Mouse (Mus musculus) midbrain, postnatal 0 days (tissue): ENCODE measurements around the gene Ddx59. TPM values are rescaled to one million over a fixed set of nuclear protein-coding genes. Genes with fewer than 3 reads are reported as not detected.

Experiments
- ATAC-seq: fragments of 200-750 bp; cut with Nextera tagmentation; 2 replicates; pipeline ENCODE4 v1.8.0; 2017; ENCODE audit warnings: moderate number of reproducible peaks, mild to moderate bottlenecking, moderate TSS enrichment, moderate library complexity; ENCODE audit not compliant: low FRiP score
- DNase-seq: peaks from one replicate; pipeline ENCODE4 v3.0.0-alpha.2; 2015; ENCODE audit warnings: low spot score
- H3K27ac ChIP-seq: fragments of 300-500 bp; sonication (generic); 2 replicates; pipeline ENCODE4 v1.5.1; 2014; ENCODE audit warnings: low read depth, mild to moderate bottlenecking, low read length, mixed read lengths
- H3K27me3 ChIP-seq: fragments of 300-500 bp; sonication (generic); 2 replicates; pipeline ENCODE4 v1.6.1; 2014; ENCODE audit warnings: low read length, control low read depth, mixed read lengths; ENCODE audit not compliant: insufficient read depth
- H3K36me3 ChIP-seq: fragments of 300-500 bp; sonication (generic); 2 replicates; pipeline ENCODE4 v1.6.1; 2014; ENCODE audit warnings: low read length, control low read depth, mixed read lengths; ENCODE audit not compliant: insufficient read depth
- H3K4me1 ChIP-seq: fragments of 300-500 bp; sonication (generic); 2 replicates; pipeline ENCODE4 v1.6.1; 2014; ENCODE audit warnings: mild to moderate bottlenecking, control low read depth, antibody characterized with exemption, low read length, mixed read lengths; ENCODE audit not compliant: insufficient read depth
- H3K4me2 ChIP-seq: fragments of 300-500 bp; sonication (generic); 2 replicates; pipeline ENCODE4 v1.6.1; 2014; ENCODE audit warnings: low read depth, mild to moderate bottlenecking, low read length, mixed read lengths; ENCODE audit not compliant: poor library complexity, severe bottlenecking
- H3K4me3 ChIP-seq: fragments of 300-500 bp; sonication (generic); 2 replicates; pipeline ENCODE4 v1.5.1; 2014; ENCODE audit warnings: low read depth, mild to moderate bottlenecking, low read length, moderate library complexity
- H3K9ac ChIP-seq: fragments of 300-500 bp; sonication (generic); replicated peaks from 2 replicates; pipeline ENCODE4 v1.6.1; 2014; ENCODE audit warnings: mild to moderate bottlenecking, low read length, moderate library complexity, mixed read lengths; ENCODE audit not compliant: poor library complexity, severe bottlenecking
- H3K9me3 ChIP-seq: fragments of 300-500 bp; sonication (generic); 2 replicates; pipeline ENCODE4 v1.6.1; 2016; ENCODE audit warnings: low read length, control low read depth
- CTCF ChIP-seq: IDR thresholded peaks from 2 replicates; pipeline ENCODE4 v1.5.1; 2016; ENCODE audit warnings: antibody characterized with exemption, mild to moderate bottlenecking
- WGBS: fragments of 180-500 bp; shearing (Covaris S2); extraction: QIAGEN DNeasy Blood & Tissue Kit; methylation state at CpG from one replicate; pipeline ENCODE4 v1.1.7; 2014; 5-methylcytosine and 5-hydroxymethylcytosine counted together
- polyA plus RNA-seq: library from polyadenylated mRNA; unstranded; fragments of >200 nt; fragmentation: Nextera tagmentation; extraction: Ambion mirVana; gene quantifications from 2 replicates; pipeline ENCODE4 v1.2.1, GENCODE M21; 2015
- total RNA-seq: library from RNA; depleted of rRNA; stranded (reverse); fragments of >200 nt; gene quantifications from 2 replicates; pipeline ENCODE4 v1.2.3, GENCODE M21; 2014

Gene Ddx59
- total and polyA plus RNA-seq, 2 experiments from 2014 or later: 12.4 to 15.3 TPM

DNA sequence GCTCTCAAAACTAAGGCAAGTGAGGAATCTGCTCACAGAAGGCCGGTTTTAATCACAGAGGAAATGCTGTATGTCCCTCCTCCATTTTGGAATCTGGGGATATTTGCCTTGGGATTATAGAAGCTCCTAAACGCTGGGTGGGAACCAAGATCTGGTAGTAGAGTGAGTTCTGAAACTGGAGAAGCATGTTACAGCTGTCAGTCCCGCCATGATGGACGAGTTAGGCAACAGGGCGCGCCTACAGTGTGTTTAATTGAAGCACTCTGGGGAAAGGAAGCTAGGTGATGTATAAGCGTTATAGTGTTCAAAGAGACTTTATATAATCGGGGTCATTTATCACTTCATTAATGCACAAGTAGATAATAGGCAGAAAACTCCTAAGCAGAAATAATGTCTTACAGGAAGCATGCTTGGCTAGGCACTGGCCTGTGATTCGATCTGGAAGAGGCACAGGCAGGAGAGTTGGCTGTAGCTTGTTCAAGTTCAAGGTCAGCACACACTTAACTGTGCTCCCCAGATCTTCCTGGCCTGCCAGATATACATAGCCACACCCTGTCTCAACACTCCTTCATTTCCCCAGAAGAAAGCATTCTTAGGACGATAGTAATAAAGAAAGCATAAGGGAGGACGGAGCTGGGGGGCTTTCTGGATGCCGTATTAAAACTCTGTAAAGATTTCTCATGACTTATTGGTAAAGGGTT lies 29.6 kb downstream of the Ddx59 start:
- no peak overlapping the region for H3K4me3 ChIP-seq
- DNase-seq: no peak
- TF ChIP-seq CTCF: no peak
- H3K36me3 ChIP-seq: no peaks in the 10 kb centered on the region
- no peak overlapping the region for H3K4me2 ChIP-seq
- no peaks in the 10 kb centered on the region for H3K4me1 ChIP-seq
- no peaks in the 10 kb centered on the region for H3K27me3 ChIP-seq
- H3K9ac ChIP-seq: no peak overlapping the region
- H3K27ac ChIP-seq: no peak overlapping the region
- ATAC-seq: no peak
- WGBS: 89% methylated on average over 12 of the region's 12 CpGs
- H3K9me3 ChIP-seq: no peaks in the 10 kb centered on the region

DNA sequence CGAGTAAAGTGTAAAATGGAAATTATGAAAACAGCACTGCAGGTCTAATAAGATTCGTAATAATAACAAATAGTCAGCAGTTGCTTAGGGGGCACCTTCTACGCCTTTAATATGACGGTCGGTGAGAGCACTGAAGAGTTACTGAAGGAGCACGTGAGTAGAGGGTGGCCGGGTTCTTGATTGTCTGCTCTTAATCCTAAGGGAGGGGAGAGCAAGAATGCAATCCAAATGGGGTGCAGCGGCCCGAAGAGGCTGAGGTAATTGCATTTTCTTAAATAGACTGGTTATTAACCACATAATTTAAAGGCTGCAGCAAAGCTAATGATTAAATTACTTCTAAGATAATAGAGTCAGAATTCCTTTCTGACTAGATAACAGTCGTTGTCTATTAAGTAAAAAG lies 31.9 kb downstream of the Ddx59 start:
- Histone ChIP-seq H3K4me3 (no peak overlapping the region), H3K9me3 (no peaks in the 10 kb centered on the region), H3K4me2 (no peak overlapping the region), H3K27me3 (no peaks in the 10 kb centered on the region), H3K36me3 (no peaks in the 10 kb centered on the region), H3K4me1 (no peaks in the 10 kb centered on the region), H3K9ac (no peak overlapping the region), H3K27ac (no peak overlapping the region)
- DNase-seq: no peak
- no peak for TF ChIP-seq CTCF
- no peak for ATAC-seq
- 57% methylated on average over 10 of the region's 10 CpGs for WGBS

DNA sequence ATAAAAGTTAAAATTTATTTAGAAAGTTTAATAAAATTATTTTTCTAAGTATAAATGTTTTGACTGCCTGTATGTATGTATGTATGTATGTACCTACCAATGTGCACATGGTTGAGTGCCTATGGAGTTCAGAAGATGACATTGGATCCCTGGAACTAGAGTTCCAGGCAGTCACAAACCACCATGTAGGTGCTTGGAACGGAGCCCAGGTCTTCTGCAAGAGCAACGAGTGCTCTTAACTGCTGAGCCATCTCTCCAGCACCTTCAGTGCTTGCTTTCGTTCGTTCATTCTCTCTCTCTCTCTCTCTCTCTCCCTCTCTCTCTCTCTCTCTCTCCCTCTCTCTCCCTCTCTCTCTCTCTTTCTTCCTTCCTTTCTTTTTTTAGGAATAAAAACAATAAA lies 32.3 kb downstream of the Ddx59 start:
- WGBS: 78% methylated on average over 4 of the region's 4 CpGs

DNA sequence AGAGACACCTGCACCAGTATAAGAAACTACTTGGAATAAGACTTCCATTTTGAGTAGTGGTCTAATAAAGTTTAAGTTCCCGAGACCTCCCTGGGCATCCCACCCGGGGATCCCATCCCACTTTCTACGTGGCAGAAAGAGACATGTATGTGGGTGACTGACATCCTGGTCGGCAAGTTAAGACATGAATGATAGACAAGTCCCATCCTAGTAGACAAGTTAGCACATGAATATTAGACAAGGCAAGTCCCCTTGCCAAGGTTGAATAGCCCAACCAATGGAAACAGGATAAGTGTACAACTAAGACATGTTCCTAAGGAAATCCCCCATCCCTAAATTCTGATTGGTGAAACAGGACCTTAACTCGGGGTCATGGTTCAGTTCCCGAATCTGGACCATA lies 34.5 kb downstream of the Ddx59 start:
- Histone ChIP-seq H3K27me3 (no peaks in the 10 kb centered on the region), H3K4me3 (no peak overlapping the region), H3K9ac (no peak overlapping the region), H3K36me3 (no peaks in the 10 kb centered on the region), H3K27ac (no peak overlapping the region), H3K9me3 (no peaks in the 10 kb centered on the region), H3K4me1 (no peaks in the 10 kb centered on the region), H3K4me2 (no peak overlapping the region)
- ATAC-seq: no peak
- 88% methylated on average over 6 of the region's 6 CpGs for WGBS
- no peak for DNase-seq
- TF ChIP-seq CTCF: no peak

More for the DNA sequence above, 32.3 kb downstream of the Ddx59 start:
- H3K9ac ChIP-seq: no peak overlapping the region
- H3K27ac ChIP-seq: no peak overlapping the region
- no peak overlapping the region for H3K4me3 ChIP-seq
- no peaks in the 10 kb centered on the region for H3K4me1 ChIP-seq
- no peak for DNase-seq
- H3K27me3 ChIP-seq: no peaks in the 10 kb centered on the region
- no peaks in the 10 kb centered on the region for H3K9me3 ChIP-seq
- no peak for ATAC-seq
- H3K36me3 ChIP-seq: no peaks in the 10 kb centered on the region
- no peak for TF ChIP-seq CTCF
- no peak overlapping the region for H3K4me2 ChIP-seq

DNA sequence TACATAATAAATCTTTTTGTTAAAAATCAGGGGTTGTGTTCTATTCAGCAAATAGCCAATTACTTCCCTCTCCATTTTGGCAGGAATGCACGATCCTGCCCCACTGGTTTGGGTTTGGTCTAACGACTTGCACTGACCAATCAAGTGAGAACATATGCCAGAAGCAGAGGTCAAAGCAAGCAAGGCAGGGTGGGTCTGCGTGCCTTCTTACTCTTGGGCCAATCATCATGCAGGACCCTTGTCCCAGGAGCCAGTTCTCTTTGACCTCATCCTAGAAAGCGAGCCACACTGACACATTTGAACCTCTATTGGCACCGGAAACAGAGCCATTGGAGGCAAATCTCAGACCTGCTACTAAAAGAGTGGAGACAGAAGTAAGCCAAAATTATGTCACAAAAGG lies 35.1 kb downstream of the Ddx59 start:
- ATAC-seq (no peak), DNase-seq (no peak)
- no peak overlapping the region for H3K27ac ChIP-seq
- H3K36me3 ChIP-seq: no peaks in the 10 kb centered on the region
- H3K9me3 ChIP-seq: no peaks in the 10 kb centered on the region
- H3K4me1 ChIP-seq: no peaks in the 10 kb centered on the region
- H3K9ac ChIP-seq: no peak overlapping the region
- TF ChIP-seq CTCF: no peak
- H3K4me3 ChIP-seq: no peak overlapping the region
- 91% methylated on average over 5 of the region's 5 CpGs for WGBS
- H3K4me2 ChIP-seq: no peak overlapping the region
- H3K27me3 ChIP-seq: no peaks in the 10 kb centered on the region

DNA sequence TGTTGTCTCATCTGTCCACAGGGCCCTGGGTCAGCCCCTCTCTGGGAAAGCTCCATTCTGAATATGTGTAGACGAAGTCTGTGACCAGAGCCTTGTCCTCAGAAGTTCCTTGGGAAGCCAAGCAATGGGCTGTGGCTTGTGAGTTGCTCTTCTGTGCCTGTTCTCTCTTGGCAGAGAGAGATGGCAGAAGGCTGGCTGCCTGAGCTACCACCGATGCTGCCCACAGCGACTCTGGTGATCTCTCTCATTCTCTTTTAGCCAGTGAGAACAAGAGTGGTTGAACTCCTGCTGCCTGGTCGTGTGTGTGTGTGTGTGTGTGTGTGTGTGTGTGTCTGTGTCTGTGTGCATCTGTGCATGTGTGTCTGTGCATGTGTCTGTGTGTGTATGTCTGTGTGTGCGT lies 37.4 kb downstream of the Ddx59 start:
- no peak for TF ChIP-seq CTCF
- Histone ChIP-seq H3K9ac (no peak overlapping the region), H3K36me3 (no peaks in the 10 kb centered on the region), H3K4me2 (no peak overlapping the region), H3K4me1 (no peaks in the 10 kb centered on the region), H3K9me3 (no peaks in the 10 kb centered on the region), H3K27ac (no peak overlapping the region), H3K27me3 (no peaks in the 10 kb centered on the region), H3K4me3 (no peak overlapping the region)
- DNase-seq (peak; percentile 37), ATAC-seq (no peak)
- 78% methylated on average over 5 of the region's 5 CpGs for WGBS
